Mouse (Mus musculus) lung, postnatal 0 days (tissue): Measurements from ENCODE around the gene Zmym3.

Experiments
- CTCF ChIP-seq: IDR thresholded peaks from 2 replicates; pipeline ENCODE4 v1.5.1; 2016; ENCODE audit warnings: antibody characterized with exemption, mild to moderate bottlenecking
- EP300 ChIP-seq: IDR thresholded peaks from 2 replicates; pipeline ENCODE4 v1.6.1; 2016; ENCODE audit warnings: antibody characterized with exemption, mild to moderate bottlenecking, control low read depth

- TF ChIP-seq CTCF (no peak), EP300 (no peak)
Measured at GRCm38 (mm10) chrX:101394341-101394740, 26.3 kb downstream of the Zmym3 start.
